Mouse (Mus musculus) kidney, postnatal 4 days (tissue): ENCODE measurements at regions not wholly inside any gene's neighbourhood (a gene's known extent, or its start where the extent isn't known, plus 50 kb on each side); places are given as distances from the start of the nearest gene placed in this dataset.

ENCODE experiments used
- DNase-seq, 2 experiments: peaks; one replicate each; pipeline ENCODE4 v3.0.0; 2021; ENCODE audit warnings: mixed read lengths in 2 of 2

GRCm38 (mm10) chr4:73542331-73542730 is 65.3 kb upstream of the Gm11238 start:
- no peak for DNase-seq

DNA sequence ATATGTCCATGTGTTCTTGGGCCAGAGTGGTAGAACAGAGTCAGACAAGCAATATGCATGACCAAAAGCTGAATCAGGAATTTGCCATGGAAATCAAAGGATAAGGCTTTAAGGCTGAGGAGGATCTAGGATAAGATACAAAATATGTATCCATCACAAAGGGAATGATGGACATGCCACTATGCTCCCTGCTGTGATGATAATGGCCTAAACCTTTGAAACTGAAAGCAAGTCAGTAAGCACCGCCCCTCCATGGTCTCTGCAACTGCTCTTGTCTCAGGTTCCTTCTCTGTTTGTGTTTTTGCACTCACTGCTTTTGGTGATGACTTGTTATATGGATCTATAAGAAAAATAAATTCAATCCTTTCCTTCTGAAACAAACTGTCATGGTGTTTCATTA is 76.1 kb upstream of the Gm11238 start:
- no peak for DNase-seq

DNA sequence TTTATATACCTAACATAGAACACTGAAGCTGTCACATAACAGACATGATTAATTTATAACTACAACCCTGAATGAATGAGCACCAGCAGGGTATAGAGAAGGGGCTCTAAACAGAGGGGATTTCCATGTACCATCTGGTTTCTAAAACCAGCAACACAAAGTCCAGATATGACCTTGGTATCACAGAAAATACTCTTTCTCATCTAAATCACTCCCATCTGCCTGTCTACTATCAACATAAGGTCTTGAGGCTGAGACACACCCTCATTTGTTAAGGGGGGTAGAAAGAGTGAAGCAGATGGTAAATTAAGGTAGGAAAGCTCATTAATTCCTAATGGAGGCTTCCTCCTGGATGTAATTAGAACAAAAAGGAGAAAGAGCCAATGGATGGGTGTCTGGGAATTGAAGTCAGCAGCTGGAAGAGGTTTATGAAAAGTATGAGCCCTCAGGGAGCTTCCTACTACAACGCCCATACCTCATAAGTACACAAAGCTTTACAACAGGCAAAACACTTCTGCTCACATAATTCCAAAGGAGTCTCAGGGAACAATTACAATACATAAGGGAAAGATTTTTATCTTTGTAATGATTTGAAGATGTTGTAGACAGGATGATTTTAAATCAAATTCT is 83.0 kb upstream of the Gm11238 start:
- DNase-seq: no peak

GRCm38 (mm10) chr4:73518742-73519384 is 88.8 kb upstream of the Gm11238 start:
- no peak for DNase-seq

GRCm38 (mm10) chr4:73517559-73517958 is 90.1 kb upstream of the Gm11238 start:
- DNase-seq: no peak

DNA sequence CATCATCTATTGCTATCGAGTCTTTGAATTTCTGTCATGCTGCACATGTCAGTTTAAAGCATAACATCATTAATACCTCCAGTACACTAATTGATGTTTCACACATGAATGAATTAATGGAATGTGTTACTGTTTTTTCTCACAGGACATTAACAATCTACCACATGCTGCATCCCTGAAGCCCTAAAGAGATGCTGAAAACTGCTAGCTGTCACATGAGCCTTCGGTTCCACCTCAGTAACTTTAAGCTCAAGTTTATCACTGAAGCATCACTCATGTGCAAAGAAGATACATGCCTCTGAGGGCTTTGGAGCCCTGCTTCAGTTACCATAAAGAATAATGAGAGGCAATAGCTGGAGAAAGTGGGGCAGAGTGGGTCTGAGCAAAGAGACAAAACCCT is 91.0 kb upstream of the Gm11238 start:
- DNase-seq: no peak

DNA sequence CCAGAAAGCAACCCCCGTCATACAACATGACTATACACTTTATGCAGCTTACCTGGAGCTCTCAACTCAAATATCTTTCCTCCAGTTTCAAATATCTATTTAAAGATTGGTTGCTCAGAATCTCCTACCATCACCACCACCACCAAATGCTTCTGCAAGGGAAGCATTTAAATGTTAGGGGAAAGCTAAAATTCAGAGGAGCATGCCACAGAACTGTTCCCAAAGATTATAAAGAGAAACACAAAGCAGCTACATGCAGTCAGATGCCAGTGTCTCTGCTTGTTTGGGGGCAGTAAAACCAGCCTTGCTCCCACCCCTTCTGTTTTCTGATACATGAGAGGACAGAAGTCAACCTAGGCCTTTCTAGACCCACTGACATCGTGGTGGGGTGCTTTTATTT is 100.8 kb upstream of the Gm11238 start:
- DNase-seq: no peak

- no peak for DNase-seq
Measured at GRCm38 (mm10) chr4:73489199-73489598, 84.3 kb upstream of the Gm11487 start.

- peak; percentile 1 to 6 for DNase-seq
Measured at GRCm38 (mm10) chr4:73488297-73489049, 83.6 kb upstream of the Gm11487 start.

- no peak for DNase-seq
Measured at GRCm38 (mm10) chr4:73467982-73468565, 63.2 kb upstream of the Gm11487 start.
